Mouse (Mus musculus) layer of hippocampus, adult 9-11 months (tissue): ENCODE results near the gene Smim1.

Experiments
- DNase-seq: peaks from one replicate; pipeline ENCODE4 v3.0.0; 2022

The Smim1 gene

GRCm38 (mm10) chr4:154019571-154019970 is 6.5 kb downstream of the Smim1 start:
- DNase-seq, result no peak

DNA sequence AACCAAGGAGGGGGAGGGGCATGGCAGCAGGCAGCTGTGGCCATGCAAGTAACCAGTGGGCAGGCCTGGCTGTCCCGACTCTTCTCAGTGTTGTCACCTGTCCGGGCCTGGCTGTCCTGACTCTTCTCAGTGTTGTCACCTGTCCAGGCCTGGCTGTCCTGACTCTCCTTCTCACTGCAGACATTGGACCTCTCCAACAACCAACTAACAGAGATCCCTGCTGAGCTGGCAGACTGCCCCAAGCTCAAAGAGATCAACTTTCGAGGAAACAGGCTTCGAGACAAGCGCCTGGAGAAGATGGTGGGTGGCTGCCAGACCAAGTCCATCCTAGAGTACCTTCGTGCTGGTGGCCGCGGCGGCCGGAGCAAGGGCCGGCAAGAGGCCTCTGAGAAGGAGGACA is 10.6 kb downstream of the Smim1 start:
- no peak for DNase-seq

DNA sequence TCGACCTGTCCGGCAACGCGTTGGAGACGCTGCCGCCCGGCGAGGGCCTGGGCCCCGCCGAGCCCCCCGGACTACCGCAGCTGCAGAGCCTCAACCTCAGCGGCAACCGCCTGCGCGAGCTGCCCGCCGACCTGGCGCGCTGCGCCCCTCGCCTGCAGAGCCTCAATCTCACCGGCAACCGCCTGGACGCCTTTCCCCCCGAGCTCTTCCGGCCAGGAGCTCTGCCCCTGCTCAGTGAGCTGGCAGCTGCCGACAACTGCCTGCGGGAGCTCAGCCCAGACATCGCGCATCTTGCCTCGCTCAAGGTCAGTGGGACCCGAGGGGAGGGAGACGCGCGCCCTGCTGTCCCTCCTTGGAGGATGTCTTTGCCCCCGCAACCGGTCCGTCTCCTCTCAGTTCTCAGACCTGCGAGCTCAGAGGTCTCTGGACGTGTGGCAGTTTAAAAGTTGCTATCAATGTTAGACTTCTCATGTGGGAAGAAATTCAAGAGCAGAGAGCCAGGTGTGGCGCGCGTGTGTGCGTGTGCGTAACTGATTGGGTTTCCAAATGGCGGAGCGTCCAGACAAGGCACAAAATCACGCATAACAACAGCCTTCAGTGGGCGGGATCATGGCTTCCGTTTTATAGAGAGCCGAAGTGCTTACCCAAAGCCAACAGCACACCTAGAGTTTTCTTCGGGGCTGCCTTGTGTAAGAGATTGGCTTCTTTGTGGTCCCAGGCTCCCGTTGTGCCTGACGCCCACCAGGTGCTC is 13.7 kb downstream of the Smim1 start:
- no peak for DNase-seq

DNA sequence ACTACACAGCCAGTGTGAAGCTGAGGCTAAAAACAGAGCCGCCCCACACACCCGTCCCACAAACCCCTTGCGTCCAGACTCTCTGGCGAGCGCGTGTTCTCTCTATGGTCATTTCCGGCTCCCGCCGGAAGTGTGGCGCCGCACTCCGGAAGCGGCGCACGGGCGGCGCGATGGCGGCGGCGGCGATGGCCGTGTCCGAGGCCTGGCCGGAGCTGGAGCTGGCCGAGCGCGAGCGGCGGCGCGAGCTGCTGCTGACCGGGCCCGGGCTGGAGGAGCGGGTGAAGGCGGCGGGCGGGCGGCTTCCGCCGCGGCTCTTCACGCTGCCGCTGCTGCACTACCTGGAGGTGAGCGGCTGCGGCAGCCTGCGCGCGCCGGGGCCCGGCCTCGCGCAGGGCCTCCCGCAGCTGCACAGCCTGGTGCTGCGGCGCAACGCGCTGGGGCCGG is 14.4 kb downstream of the Smim1 start, which contains the start of gene Lrrc47:
Gene Lrrc47, plus strand, starts transcription at position 86 of the 444 bp plus-strand sequence.
- peak; percentile 85 for DNase-seq

GRCm38 (mm10) chr4:154010907-154011645 is 15.0 kb downstream of the Smim1 start:
- DNase-seq, result no peak

- no peak for DNase-seq
Measured at GRCm38 (mm10) chr4:154007759-154008158, 18.3 kb downstream of the Smim1 start.

GRCm38 (mm10) chr4:154006264-154006663 is 19.8 kb downstream of the Smim1 start:
- no peak for DNase-seq

DNA sequence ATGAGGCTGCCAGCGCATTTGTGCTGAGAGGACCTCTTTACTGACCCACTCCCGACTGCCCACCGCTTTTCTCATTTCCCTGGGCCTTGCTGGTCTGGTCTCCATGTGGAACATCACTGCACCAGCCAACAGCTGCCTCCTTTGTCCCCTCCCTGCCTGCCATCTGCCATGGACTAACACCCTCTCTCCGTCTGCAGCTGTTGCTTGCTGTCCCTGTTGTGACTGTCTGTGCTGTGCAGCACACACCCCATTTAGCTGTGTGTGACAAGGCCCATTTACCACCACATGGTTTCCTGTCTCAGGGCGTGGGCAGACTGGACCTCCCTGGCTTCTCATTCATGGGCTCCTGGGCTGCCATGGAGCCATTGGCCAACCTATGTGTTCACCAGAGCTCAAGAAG is 20.5 kb downstream of the Smim1 start:
- DNase-seq, result no peak

GRCm38 (mm10) chr4:153993505-153993904 is 32.5 kb downstream of the Smim1 start:
- no peak for DNase-seq

DNA sequence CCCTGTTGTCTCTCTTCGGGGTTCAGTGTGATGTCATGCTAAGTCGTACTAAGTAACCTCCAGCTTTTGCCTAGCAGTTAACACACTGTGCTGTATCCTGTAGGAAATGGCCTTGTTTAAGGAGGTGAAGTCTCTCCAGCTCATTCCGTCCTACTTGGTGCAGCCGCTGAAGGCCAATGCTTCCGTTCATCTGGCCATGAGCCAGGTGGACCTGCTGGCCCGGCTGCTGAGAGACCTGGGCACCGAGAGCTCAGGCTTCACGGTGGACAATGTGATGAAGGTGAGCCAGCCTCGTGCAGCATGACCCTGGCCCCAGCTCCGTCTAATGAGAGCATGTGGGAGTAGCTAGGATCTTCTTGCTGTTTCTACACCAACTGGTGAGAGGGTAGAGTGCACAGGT is 33.3 kb downstream of the Smim1 start:
- DNase-seq, result no peak

GRCm38 (mm10) chr4:153980470-153980869 is 45.6 kb downstream of the Smim1 start:
- DNase-seq, result no peak

GRCm38 (mm10) chr4:153979243-153979642 is 46.8 kb downstream of the Smim1 start:
- DNase-seq, result no peak

DNA sequence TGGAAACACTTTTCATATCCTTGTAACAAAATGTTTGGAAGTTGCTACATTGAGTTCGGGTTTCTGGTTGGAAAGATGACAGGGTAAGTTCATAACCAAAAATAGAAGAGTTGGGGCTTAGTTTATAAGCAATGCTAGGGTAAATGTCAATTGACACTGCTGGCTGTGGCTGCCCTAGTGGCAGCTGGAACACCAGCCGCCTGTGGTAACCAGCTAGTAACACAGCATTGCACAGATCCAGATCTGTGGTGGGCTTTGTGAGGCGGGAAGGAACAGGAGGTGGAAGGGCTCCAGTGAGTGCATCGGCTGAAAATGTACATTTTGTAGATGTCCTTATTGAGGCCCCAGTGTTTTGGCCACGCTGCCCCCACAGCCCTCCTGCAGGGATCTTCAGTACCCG is 50.3 kb downstream of the Smim1 start:
- DNase-seq, result no peak

DNA sequence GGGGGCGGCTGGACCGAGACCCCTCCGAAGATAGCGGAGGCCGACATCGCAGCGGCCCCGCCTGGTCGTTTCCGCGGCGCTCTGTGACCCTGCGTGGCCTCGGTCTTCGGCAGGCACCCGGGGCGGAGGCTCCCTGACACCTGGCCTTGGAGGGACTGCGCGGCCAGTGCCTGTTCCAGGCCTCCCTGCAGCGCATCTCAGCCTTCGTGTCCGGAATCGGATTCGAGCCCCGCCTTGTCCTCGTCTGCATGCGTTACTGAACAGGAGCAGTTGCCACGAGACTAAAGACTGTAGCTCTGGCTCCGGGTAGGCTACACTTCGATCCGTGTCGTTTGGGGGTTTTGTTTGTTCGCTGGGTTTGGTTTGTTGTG is 50.8 kb downstream of the Smim1 start:
- no peak for DNase-seq

- DNase-seq, result peak; percentile 94
Measured at GRCm38 (mm10) chr4:153974431-153975291, 51.4 kb downstream of the Smim1 start, which contains the start of the genes Dffb and Cep104. TSS of gene Dffb (minus strand) at chr4:153975126. TSS of gene Cep104 (plus strand) at chr4:153975194.
